Mouse (Mus musculus) adrenal gland, adult 18-20 months (tissue): ENCODE results near the gene Tex13c2. TPM values are rescaled to one million over a fixed set of nuclear protein-coding genes. Genes with fewer than 3 reads are reported as not detected.

Experiments
- DNase-seq, 2 experiments: peaks; one replicate each; pipeline ENCODE4 v3.0.0; 2021 to 2022; ENCODE audit warnings: low spot score in 2 of 2
- long read RNA-seq, 2 experiments: library from polyadenylated mRNA; stranded (forward); transcript quantifications; one replicate each; pipeline ENCODE4 v2.0.0; 2021
- total RNA-seq, 2 experiments: library from RNA; stranded (reverse); gene quantifications; 1 replicate in 1 of 2; 2 replicates in 1 of 2; pipeline ENCODE4 v1.2.3; 2021

The Tex13c2 gene
- not detected for total RNA-seq
- long read RNA-seq, experiment 1 = 0 reads
- long read RNA-seq, experiment 2 = 0 reads

GRCm38 (mm10) chrX:42489446-42489845, at the start of gene Tex13c2:
TSS of gene Tex13c2 (plus strand) at chrX:42489691.
- DNase-seq = no peak

- DNase-seq = no peak
Measured at GRCm38 (mm10) chrX:42450305-42450704, 39.2 kb upstream of the Tex13c2 start.

GRCm38 (mm10) chrX:42453001-42453400, 36.5 kb upstream of the Tex13c2 start:
- no peak for DNase-seq

- DNase-seq = no peak
Measured at GRCm38 (mm10) chrX:42454533-42454932, 35.0 kb upstream of the Tex13c2 start.

GRCm38 (mm10) chrX:42490336-42490735, 845 bp downstream of the Tex13c2 start:
- DNase-seq = no peak

GRCm38 (mm10) chrX:42500538-42500937, 11.0 kb downstream of the Tex13c2 start:
- no peak for DNase-seq

GRCm38 (mm10) chrX:42502291-42503043, 13.0 kb downstream of the Tex13c2 start, which contains the start of gene Sh2d1a:
TSS of gene Sh2d1a (plus strand) at chrX:42502453.
- no peak for DNase-seq

- DNase-seq = no peak
Measured at GRCm38 (mm10) chrX:42511105-42511504, 21.6 kb downstream of the Tex13c2 start.

GRCm38 (mm10) chrX:42512567-42512966, 23.1 kb downstream of the Tex13c2 start:
- DNase-seq = no peak

DNA sequence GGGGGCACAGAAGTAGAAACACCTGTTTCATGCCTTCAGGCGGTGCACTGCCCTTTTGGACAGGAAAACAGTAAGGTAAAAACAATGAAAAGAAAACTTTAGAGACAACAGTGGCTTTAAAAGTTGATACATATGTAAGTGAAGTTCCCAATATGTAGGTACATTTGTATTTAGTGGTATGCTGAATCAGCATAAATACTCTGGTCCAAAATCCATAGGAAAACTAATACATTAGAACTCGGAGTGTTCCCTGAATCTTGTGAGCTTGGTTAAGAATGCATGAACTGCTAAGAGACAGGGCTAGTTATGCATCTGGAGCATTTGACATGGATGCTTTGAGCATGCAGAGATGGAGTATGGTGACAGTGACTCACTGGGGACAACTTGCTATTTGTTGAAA, 33.4 kb downstream of the Tex13c2 start:
- no peak for DNase-seq

GRCm38 (mm10) chrX:42530703-42531102, 41.2 kb downstream of the Tex13c2 start:
- DNase-seq = no peak

DNA sequence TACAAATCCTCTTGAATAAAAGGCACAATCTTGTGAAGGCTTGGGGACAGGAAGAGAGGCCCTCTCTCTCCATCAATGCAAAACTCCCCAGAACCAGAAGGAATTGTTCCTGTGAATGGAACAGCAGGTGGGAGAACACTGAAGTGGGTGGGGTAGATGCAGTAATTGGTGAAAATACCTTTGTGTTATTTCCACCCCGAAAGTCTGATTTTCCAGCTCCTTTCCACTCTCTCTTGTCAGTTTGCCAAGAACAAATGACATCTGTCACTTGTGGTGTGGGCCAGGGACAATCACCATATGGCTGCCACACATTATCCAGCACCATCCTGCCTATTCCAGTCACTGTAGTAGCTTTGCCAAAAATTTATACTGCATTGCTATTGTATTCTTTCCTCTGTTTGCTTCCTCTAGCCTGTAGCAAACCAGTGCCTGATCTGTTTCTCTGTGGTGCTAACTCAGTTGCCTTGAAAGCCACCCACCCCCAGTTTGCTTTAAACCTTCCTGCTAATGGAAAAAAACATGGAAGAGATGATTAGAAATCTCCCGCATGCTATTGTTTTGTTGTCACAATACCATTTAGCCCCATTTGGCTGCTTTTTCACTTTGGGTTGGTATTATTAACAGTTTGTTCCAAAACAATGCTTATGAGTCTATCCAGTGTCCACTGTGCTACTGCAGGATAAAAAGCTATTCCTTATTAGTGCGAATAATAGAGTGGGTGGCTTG, 50.7 kb downstream of the Tex13c2 start:
- no peak for DNase-seq

DNA sequence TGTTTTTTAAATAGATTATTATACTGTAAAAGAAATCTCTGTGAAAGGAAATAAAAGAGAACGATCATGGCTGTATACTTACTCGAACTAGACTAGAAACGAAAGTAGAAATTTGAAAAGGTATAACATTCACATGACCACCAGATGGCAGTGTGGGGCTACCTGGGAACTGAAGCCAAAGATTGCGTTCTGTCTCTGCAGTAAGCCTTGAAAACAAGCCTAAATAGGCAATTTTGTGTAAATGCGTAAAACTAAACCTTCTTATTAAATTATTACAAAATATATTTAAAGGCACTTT, 51.2 kb downstream of the Tex13c2 start:
- DNase-seq = peak; percentile 50 to 51

Other genes with a start within 250 kb of the Tex13c2 start
- gene Sh2d1a, start 12.8 kb downstream of the Tex13c2 start, total RNA-seq = not detected